Mouse (Mus musculus) cerebellum, adult 2 months (tissue): ENCODE results near the gene Ntm. TPM values are rescaled to one million over a fixed set of nuclear protein-coding genes. Genes with fewer than 3 reads are reported as not detected.

Source experiments
- DNase-seq, 2 experiments: peaks; one replicate each; pipeline ENCODE4 v3.0.0; 2021
- H3K27ac ChIP-seq: fragments of 200-500 bp; 2 replicates; pipeline ENCODE4 v1.5.1; 2012; ENCODE audit warnings: low read length, control low read depth, inconsistent platforms; ENCODE audit not compliant: insufficient read depth
- H3K27me3 ChIP-seq: fragments of 200-500 bp; 2 replicates; pipeline ENCODE4 v1.6.1; 2012; ENCODE audit warnings: inconsistent platforms, mild to moderate bottlenecking, low read length, moderate library complexity; ENCODE audit not compliant: control insufficient read depth, insufficient read depth
- H3K4me1 ChIP-seq: fragments of 200-500 bp; 2 replicates; pipeline ENCODE4 v1.6.1; 2011; ENCODE audit warnings: low read length; ENCODE audit not compliant: control insufficient read depth, insufficient read depth
- H3K4me3 ChIP-seq: fragments of 200-500 bp; replicated peaks from 2 replicates; pipeline ENCODE3; 2011; ENCODE audit warnings: mild to moderate bottlenecking, low read depth, low read length, control low read depth; ENCODE audit not compliant: insufficient read depth
- CTCF ChIP-seq: fragments of 200-500 bp; IDR thresholded peaks from 2 replicates; pipeline ENCODE4 v1.5.1; 2011; ENCODE audit warnings: low read depth, mild to moderate bottlenecking, control low read depth, low read length, moderate library complexity, borderline replicate concordance; ENCODE audit not compliant: insufficient read depth
- POLR2A ChIP-seq: fragments of 200-500 bp; IDR thresholded peaks from 2 replicates; pipeline ENCODE4 v1.6.1; 2011; ENCODE audit warnings: low read length, control low read depth, borderline replicate concordance; ENCODE audit not compliant: insufficient read depth
- WGBS: fragments of 180-500 bp; shearing (Covaris S2); methylation state at CpG from one replicate; pipeline ENCODE4 v1.1.7; 2018; 5-methylcytosine and 5-hydroxymethylcytosine counted together
- polyA plus RNA-seq: library from polyadenylated mRNA; depleted of rRNA; stranded (reverse); fragments of >200 nt; gene quantifications from 2 replicates; pipeline ENCODE4 v1.2.3, GENCODE M21; 2012

Ntm gene
- polyA plus RNA-seq, 1 experiment: 193 TPM

DNA sequence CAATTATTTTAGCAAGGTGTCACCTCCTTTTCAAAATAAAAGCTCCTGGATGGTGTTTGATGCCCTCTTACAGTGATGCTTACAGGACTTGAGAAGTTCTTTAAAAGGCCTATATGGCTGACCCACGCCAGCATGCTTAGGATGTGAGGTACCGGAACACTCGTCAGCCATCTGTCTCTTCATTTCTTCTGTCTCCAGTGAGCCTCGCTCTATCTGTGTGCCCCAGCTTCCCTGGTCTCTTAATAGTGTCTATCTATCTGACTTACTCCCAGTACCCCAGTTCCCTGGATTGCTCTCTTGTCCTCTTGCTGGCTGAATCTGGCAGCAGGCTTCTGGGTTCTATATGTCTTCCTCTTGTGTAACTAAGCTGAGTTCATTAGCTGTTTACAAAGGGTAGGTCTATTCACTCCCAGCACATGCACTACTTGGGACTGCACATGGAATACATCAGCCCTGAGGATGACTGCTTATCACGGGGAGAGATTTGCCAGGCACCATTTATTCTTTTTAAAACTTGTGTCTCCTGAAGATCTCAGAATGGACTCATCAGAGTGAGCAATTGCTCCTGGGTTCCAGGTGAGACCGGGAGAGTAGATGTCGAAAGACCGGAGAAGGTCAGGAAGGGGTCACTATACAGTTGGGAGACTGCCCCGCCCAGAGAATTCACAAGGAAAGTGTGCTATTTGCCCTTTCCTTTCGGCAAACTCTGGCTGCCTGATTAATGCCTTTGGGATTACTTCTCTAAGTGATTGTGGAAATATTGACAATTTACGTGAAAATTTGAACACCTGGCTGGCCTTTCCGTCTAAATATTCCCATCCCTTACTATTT, 585.6 kb downstream of the Ntm start:
- H3K4me3 ChIP-seq: no peak overlapping the region
- H3K27ac ChIP-seq: peak overlapping the region; percentile 25; the same call in 1 of the 2 replicates
- H3K27me3 ChIP-seq: no peaks in the 10 kb centered on the region
- TF ChIP-seq POLR2A (no peak), CTCF (no peak)
- DNase-seq: peak in 1 of 2 experiments; percentile 63
- WGBS: 58% methylated on average over 12 of the region's 12 CpGs
- peaks cover 28% of the 10 kb centered on the region for H3K4me1 ChIP-seq

DNA sequence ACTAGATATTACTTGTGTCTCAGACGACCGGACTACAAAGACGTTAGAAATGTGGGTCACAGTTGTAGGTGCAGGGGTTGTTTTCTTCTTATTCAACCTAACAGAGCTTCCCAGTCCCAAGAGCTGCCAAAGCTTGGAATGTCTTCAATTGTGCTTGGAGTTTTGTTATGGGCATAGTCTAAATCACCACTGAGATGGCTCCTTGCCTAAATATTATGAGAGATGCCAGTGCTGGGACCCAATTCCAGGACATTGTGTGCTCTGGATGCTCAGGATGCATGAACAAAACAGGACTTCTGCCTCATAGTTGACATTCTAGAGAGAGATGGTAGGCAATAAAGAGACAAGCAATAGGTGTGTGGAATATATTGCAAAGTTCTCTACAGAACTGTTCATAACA, 591.6 kb downstream of the Ntm start:
- WGBS: 31% methylated on average over 3 of the region's 3 CpGs

DNA sequence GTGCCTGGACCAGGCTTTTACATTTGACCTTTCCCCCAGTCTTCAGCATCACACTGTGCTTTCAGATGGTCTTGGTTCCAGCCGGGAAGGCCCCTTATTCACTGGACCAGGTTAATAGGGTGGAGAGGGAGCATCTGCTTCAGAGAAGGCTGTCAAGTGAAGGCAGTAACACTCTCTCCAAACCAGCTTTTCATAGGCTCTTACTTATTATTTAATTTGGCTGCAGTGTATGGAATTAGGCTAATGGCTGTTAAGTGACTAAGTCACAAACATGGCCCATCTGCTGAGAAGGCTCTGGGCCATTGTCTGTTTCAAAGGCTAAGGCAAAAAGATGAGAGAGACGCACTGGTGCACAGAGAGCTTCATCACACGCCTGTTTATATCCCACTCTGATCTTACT, 593.3 kb downstream of the Ntm start:
- 22% methylated on average over 3 of the region's 3 CpGs for WGBS
- Histone ChIP-seq H3K4me1 (peaks cover 47% of the 10 kb centered on the region), H3K4me3 (no peak overlapping the region), H3K27me3 (no peaks in the 10 kb centered on the region), H3K27ac (peak overlapping the region; percentile 63)
- peak in 1 of 2 experiments; percentile 69 for DNase-seq
- TF ChIP-seq CTCF: no peak
- TF ChIP-seq POLR2A: no peak

More for the DNA sequence above, 591.6 kb downstream of the Ntm start:
- H3K4me3 ChIP-seq: no peak overlapping the region
- H3K27ac ChIP-seq: no peak overlapping the region
- DNase-seq: peak in 1 of 2 experiments; percentile 66
- TF ChIP-seq POLR2A (no peak), CTCF (no peak)
- H3K4me1 ChIP-seq: peaks cover 43% of the 10 kb centered on the region
- no peaks in the 10 kb centered on the region for H3K27me3 ChIP-seq

DNA sequence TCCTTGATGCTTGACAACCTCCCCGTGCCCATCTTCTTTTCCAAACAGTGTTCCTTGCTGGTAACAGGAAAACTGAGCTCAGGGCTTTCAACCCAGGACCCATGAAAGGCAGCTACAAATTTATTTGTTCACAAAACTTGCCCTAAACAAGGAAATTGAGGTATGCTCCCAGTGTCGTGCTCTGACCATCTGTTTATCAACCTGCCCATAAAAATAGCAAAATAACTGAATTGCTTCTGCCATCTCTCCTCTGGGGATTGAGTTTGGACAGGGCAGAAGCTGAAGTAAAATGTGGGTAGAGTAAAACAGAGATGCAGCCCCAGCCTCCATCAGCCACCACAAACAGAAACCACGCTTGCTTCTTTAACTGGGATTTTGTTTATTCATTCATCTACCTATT, 594.6 kb downstream of the Ntm start:
- Histone ChIP-seq H3K27me3 (no peaks in the 10 kb centered on the region), H3K4me1 (peaks cover 57% of the 10 kb centered on the region), H3K27ac (peak overlapping the region; percentile 11), H3K4me3 (no peak overlapping the region)
- no peak for TF ChIP-seq POLR2A
- TF ChIP-seq CTCF: no peak
- peak in 1 of 2 experiments; percentile 70 for DNase-seq
- WGBS: 22% methylated on average over 3 of the region's 3 CpGs

DNA sequence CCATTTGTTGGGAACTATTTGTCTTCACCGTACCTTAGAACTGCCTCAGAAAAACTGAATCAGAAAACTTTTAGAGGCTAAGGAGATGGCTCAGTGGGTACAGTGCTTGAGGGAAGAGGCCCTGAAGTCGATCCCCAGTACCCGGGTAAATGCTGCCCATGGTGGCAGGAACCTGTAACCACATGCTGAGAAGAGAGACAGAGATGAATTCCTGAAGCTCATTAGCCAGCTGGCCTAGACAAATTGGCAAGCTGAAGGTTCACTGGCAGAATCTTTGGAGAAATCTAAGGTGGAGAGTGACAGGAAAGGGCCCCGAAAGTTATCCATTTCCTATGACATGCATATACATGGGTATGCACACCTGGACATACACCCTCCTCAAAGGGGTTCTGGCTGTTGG, 605.1 kb downstream of the Ntm start:
- Histone ChIP-seq H3K27me3 (no peaks in the 10 kb centered on the region), H3K4me3 (no peak overlapping the region), H3K27ac (no peak overlapping the region), H3K4me1 (peaks cover 24% of the 10 kb centered on the region)
- WGBS: 28% methylated on average over 4 of the region's 4 CpGs
- TF ChIP-seq POLR2A: no peak
- TF ChIP-seq CTCF: peak; percentile 42; the same call in 1 of the 2 replicates
- peak; percentile 64 to 79 for DNase-seq

DNA sequence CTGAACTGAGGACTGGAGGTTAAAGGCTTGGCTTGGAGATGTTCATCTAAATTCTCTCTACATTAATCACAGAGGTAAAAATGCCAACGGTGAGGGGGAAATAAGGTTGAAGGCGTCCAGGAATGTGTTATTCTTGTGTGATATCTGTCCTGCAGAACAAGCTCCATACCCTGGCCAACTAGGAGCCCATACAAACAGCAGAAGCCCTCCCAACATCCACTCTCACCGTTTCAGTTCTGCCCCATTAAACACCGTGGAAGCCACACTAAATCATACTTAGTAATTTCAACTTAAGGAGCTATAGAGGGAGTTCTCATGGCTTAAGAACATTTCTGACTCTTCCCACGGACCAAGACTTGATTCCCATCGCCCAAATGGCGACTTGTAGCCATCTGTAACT, 620.6 kb downstream of the Ntm start:
- WGBS: 88% methylated on average over 7 of the region's 7 CpGs
- no peak for DNase-seq
- TF ChIP-seq CTCF: no peak
- no peak for TF ChIP-seq POLR2A
- H3K27ac ChIP-seq: 0 out of 2 replicates have a peak overlapping the region, but pooled peaks have one; percentile 36
- H3K4me3 ChIP-seq: no peak overlapping the region
- peaks cover 2% of the 10 kb centered on the region; the same call in 1 of the 2 replicates for H3K4me1 ChIP-seq
- no peaks in the 10 kb centered on the region for H3K27me3 ChIP-seq

DNA sequence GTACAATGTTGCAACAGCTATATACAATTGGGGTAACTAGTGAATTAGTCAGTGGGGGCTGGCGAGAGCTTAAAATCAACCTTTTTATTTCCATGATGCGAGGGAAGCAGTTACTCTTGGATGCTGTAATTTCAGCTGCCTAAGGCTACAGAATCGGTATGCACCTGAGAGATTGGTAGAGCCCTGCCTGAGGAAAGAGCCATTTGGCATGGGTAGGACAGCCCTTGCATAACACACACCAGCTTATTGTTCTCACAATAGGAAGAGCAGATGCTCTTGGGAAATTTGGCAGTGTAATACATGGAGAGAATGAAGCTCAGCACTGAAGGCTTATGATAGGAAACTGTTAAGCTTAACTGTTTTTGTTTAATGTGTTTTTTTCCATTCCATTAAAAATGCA, 621.6 kb downstream of the Ntm start:
- TF ChIP-seq POLR2A: no peak
- no peak for TF ChIP-seq CTCF
- Histone ChIP-seq H3K27ac (peak overlapping the region; percentile 80; the same call in 1 of the 2 replicates), H3K4me3 (no peak overlapping the region), H3K4me1 (peaks cover 2% of the 10 kb centered on the region; the same call in 1 of the 2 replicates), H3K27me3 (no peaks in the 10 kb centered on the region)
- peak; percentile 68 to 90 for DNase-seq
- 37% methylated on average over 3 of the region's 3 CpGs for WGBS

DNA sequence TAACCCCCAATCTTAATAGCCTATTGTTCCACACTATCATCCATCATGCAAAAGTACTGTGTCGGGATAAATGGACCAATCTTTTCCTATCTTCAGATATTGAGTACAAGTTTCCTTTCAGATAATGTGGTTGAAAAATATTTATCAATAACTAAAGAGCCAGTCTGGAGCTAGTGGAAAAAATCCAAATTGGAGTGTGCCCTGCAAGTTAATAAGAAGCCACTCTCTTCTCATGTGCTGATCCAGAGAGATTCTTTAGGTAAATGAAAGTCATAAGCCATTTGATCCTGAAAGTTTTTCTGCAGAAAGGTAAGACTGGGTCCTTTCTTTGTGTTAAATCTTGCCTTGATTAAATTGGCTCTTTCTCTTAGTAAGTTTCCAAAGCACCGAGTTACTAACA, 627.3 kb downstream of the Ntm start:
- H3K4me1 ChIP-seq: peaks cover 3% of the 10 kb centered on the region; the same call in 1 of the 2 replicates
- H3K27me3 ChIP-seq: no peaks in the 10 kb centered on the region
- no peak overlapping the region for H3K27ac ChIP-seq
- TF ChIP-seq CTCF (no peak), POLR2A (no peak)
- no peak overlapping the region for H3K4me3 ChIP-seq
- WGBS: 92% methylated on average over 2 of the region's 2 CpGs
- DNase-seq: no peak
